Mouse (Mus musculus): ENCODE measurements around the gene Kansl1. TPM values are rescaled to one million over a fixed set of nuclear protein-coding genes. Genes with fewer than 3 reads are reported as not detected.

Kansl1 gene
- polyA plus RNA-seq, 1 experiment from 2014 or later: 22.1 TPM

GRCm38 (mm10) chr11:104295656-104296055 is 173.0 kb downstream of the Kansl1 start:
- Histone ChIP-seq H3K9me3 (no peaks in the 10 kb centered on the region), H3K36me3 (no peaks in the 10 kb centered on the region), H3K27me3 (no peaks in the 10 kb centered on the region), H3K4me1 (peaks cover 3% of the 10 kb centered on the region; the same call in 1 of the 2 replicates), H3K27ac (no peak overlapping the region), H3K4me3 (no peak overlapping the region), H3K4me2 (no peak overlapping the region), H3K9ac (no peak overlapping the region)
- 26% methylated on average over 6 of the region's 6 CpGs for WGBS
- ATAC-seq (ENCODE audit: insufficient number of reproducible peaks, low FRiP score, low TSS enrichment, low read depth): no peak

- Histone ChIP-seq H3K4me2 (no peak overlapping the region), H3K27ac (no peak overlapping the region), H3K36me3 (no peaks in the 10 kb centered on the region), H3K27me3 (no peaks in the 10 kb centered on the region), H3K9ac (no peak overlapping the region), H3K4me1 (peaks cover 3% of the 10 kb centered on the region; the same call in 1 of the 2 replicates), H3K9me3 (no peaks in the 10 kb centered on the region), H3K4me3 (no peak overlapping the region)
- whole genome bisulfite sequencing: 63% methylated on average over 5 of the region's 5 CpGs
- no peak for ATAC-seq (ENCODE audit: insufficient number of reproducible peaks, low FRiP score, low TSS enrichment, low read depth)
These were observed 173.5 kb downstream of the Kansl1 start for GRCm38 (mm10) chr11:104295145-104295544.

- H3K4me3 ChIP-seq: no peak overlapping the region
- 69% methylated on average over 9 of the region's 9 CpGs for WGBS
- no peak overlapping the region for H3K27ac ChIP-seq
These were observed 175.4 kb downstream of the Kansl1 start for GRCm38 (mm10) chr11:104293241-104293640.

GRCm38 (mm10) chr11:104292443-104293220 is 176.0 kb downstream of the Kansl1 start:
- Histone ChIP-seq H3K4me2 (no peak overlapping the region), H3K27ac (no peak overlapping the region), H3K4me1 (peaks cover 13% of the 10 kb centered on the region; the same call in 1 of the 2 replicates), H3K36me3 (no peaks in the 10 kb centered on the region), H3K27me3 (no peaks in the 10 kb centered on the region), H3K9me3 (no peaks in the 10 kb centered on the region), H3K9ac (no peak overlapping the region), H3K4me3 (no peak overlapping the region)
- no peak for ATAC-seq (ENCODE audit: insufficient number of reproducible peaks, low FRiP score, low TSS enrichment, low read depth)
- 89% methylated on average over 7 of the region's 7 CpGs for WGBS

More at GRCm38 (mm10) chr11:104293241-104293640, 175.4 kb downstream of the Kansl1 start:
- ATAC-seq (ENCODE audit: insufficient number of reproducible peaks, low FRiP score, low TSS enrichment, low read depth): no peak
- Histone ChIP-seq H3K4me1 (peaks cover 13% of the 10 kb centered on the region; the same call in 1 of the 2 replicates), H3K9ac (no peak overlapping the region), H3K36me3 (no peaks in the 10 kb centered on the region), H3K9me3 (no peaks in the 10 kb centered on the region), H3K27me3 (no peaks in the 10 kb centered on the region), H3K4me2 (no peak overlapping the region)

GRCm38 (mm10) chr11:104289199-104290031 is 179.2 kb downstream of the Kansl1 start:
- peaks cover 10% of the 10 kb centered on the region; the same call in 1 of the 2 replicates for H3K4me1 ChIP-seq
- WGBS: 8% methylated on average over 13 of the region's 13 CpGs
- no peaks in the 10 kb centered on the region for H3K9me3 ChIP-seq
- H3K36me3 ChIP-seq: no peaks in the 10 kb centered on the region
- peak overlapping the region; percentile 7; the same call in 1 of the 2 replicates for H3K4me2 ChIP-seq
- H3K27me3 ChIP-seq: no peaks in the 10 kb centered on the region
- no peak overlapping the region for H3K9ac ChIP-seq
- ATAC-seq (ENCODE audit: insufficient number of reproducible peaks, low FRiP score, low TSS enrichment, low read depth): no peak
- no peak overlapping the region for H3K4me3 ChIP-seq
- H3K27ac ChIP-seq: peak overlapping the region; percentile 72

GRCm38 (mm10) chr11:104288835-104289198 is 179.8 kb downstream of the Kansl1 start:
- H3K4me2 ChIP-seq: no peak overlapping the region; the same call in 1 of the 2 replicates
- no peaks in the 10 kb centered on the region for H3K27me3 ChIP-seq
- H3K4me1 ChIP-seq: peaks cover 10% of the 10 kb centered on the region; the same call in 1 of the 2 replicates
- H3K9ac ChIP-seq: no peak overlapping the region
- H3K27ac ChIP-seq: peak overlapping the region; percentile 69
- no peaks in the 10 kb centered on the region for H3K36me3 ChIP-seq
- ATAC-seq (ENCODE audit: insufficient number of reproducible peaks, low FRiP score, low TSS enrichment, low read depth): no peak
- H3K9me3 ChIP-seq: no peaks in the 10 kb centered on the region
- WGBS: 48% methylated on average over 6 of the region's 6 CpGs
- H3K4me3 ChIP-seq: no peak overlapping the region

GRCm38 (mm10) chr11:104287113-104287512 is 181.5 kb downstream of the Kansl1 start:
- no peaks in the 10 kb centered on the region for H3K36me3 ChIP-seq
- no peak overlapping the region for H3K4me3 ChIP-seq
- H3K9ac ChIP-seq: no peak overlapping the region
- no peaks in the 10 kb centered on the region for H3K27me3 ChIP-seq
- no peak overlapping the region for H3K4me2 ChIP-seq
- no peaks in the 10 kb centered on the region for H3K9me3 ChIP-seq
- no peak overlapping the region for H3K27ac ChIP-seq
- WGBS: 96% methylated on average over 18 of the region's 18 CpGs
- no peak for ATAC-seq (ENCODE audit: insufficient number of reproducible peaks, low FRiP score, low TSS enrichment, low read depth)
- peaks cover 10% of the 10 kb centered on the region; the same call in 1 of the 2 replicates for H3K4me1 ChIP-seq

Small RNAs within 50 kb of the gene (microRNA-seq; reads per million reads assigned to microRNA genes)
- gene Gm47315: not detected

Other genes with a start within 250 kb of the Kansl1 start
- gene Mapt, start 237.5 kb downstream of the Kansl1 start, polyA plus RNA-seq (2015; fragmentation: Nextera tagmentation; extraction: Ambion mirVana): 3.7 and 5.5 TPM in 2 replicates
- gene Cdc27, start 81.8 kb upstream of the Kansl1 start, polyA plus RNA-seq (2015; fragmentation: Nextera tagmentation; extraction: Ambion mirVana): 37.4 and 40.6 TPM in 2 replicates
- gene Myl4, start 81.8 kb upstream of the Kansl1 start, polyA plus RNA-seq (2015; fragmentation: Nextera tagmentation; extraction: Ambion mirVana): 131 and 324 TPM in 2 replicates
- gene Itgb3, start 139.1 kb upstream of the Kansl1 start, polyA plus RNA-seq (2015; fragmentation: Nextera tagmentation; extraction: Ambion mirVana): 3.7 and 4.8 TPM in 2 replicates
- gene Gm11639, start 216.8 kb upstream of the Kansl1 start, polyA plus RNA-seq (2015; fragmentation: Nextera tagmentation; extraction: Ambion mirVana): 0.02 TPM in 1 of 2 replicates, not detected in the other

All from limb, embryonic 15.5 days (tissue).